In genomic region chr14:101332015-101332414, GRCm38 (mm10) we compare ENCODE assay signal across 16 mouse cellular contexts.
A peak's percentile ranks its signal among the peaks of the same experiment; 100 is the strongest.
DNase-seq lines count a peak whose midpoint lies in the region; ATAC-seq lines count a peak whose summit lies in the region.
"Had no signal": no experiment of that assay in that cellular context is flagged by ENCODE, and none has a peak within 500 bp of the region (broad histone marks: within the 10 kb centered on the region; RNA-seq: fewer than 3 reads in every experiment).

No protein-coding gene starts in this region.

- no peak overlapping the region for H3K9ac ChIP-seq in forebrain, embryonic 14.5 days (ENCODE audit: low read length)
- H3K9ac ChIP-seq in hindbrain, embryonic 15.5 days = no peak overlapping the region
- H3K9ac ChIP-seq in kidney, embryonic 15.5 days = no peak overlapping the region
- H3K9ac ChIP-seq: heart, embryonic 13.5 days; liver, postnatal 0 days had no signal

- H3K9me3 ChIP-seq in forebrain, embryonic 14.5 days (replicated peaks; ENCODE audit: control insufficient read depth, low read length) = no peaks in the 10 kb centered on the region
- H3K9me3 ChIP-seq in hindbrain, embryonic 15.5 days = no peaks in the 10 kb centered on the region
- no peaks in the 10 kb centered on the region for H3K9me3 ChIP-seq in kidney, embryonic 15.5 days (replicated peaks)
- H3K9me3 ChIP-seq: heart, embryonic 13.5 days had no signal

- peak; percentile 0 for DNase-seq in MEL-GATA-1-ER (ENCODE audit: extremely low read depth, low read depth)
- DNase-seq in embryo, embryonic 10 days (ENCODE audit: low spot score) = peak; percentile 46
- peak; percentile 67 for DNase-seq in forebrain, embryonic 14.5 days (ENCODE audit: low spot score)
- no peak for DNase-seq in urinary bladder, postnatal 14 days (ENCODE audit: low spot score)
- DNase-seq in right cerebral cortex, adult 18-20 months = no peak
- DNase-seq in spleen, adult 18-20 months = no peak
- DNase-seq: cerebellum, postnatal 36 days; gastrocnemius, postnatal 25 days; kidney, adult 8-10 months; liver, postnatal 0 days; lung, postnatal 36 days; thymus, postnatal 25 days had no signal

- no peaks in the 10 kb centered on the region for H3K36me3 ChIP-seq in forebrain, embryonic 14.5 days (ENCODE audit: control insufficient read depth, insufficient read depth, low read length)
- H3K36me3 ChIP-seq in hindbrain, embryonic 15.5 days = no peaks in the 10 kb centered on the region
- no peaks in the 10 kb centered on the region for H3K36me3 ChIP-seq in kidney, embryonic 15.5 days
- H3K36me3 ChIP-seq: heart, embryonic 13.5 days had no signal

- H3K4me1 ChIP-seq in forebrain, embryonic 14.5 days (ENCODE audit: control insufficient read depth, insufficient read depth, low read length) = peaks cover 2% of the 10 kb centered on the region; the same call in 1 of the 2 replicates
- H3K4me1 ChIP-seq in hindbrain, embryonic 15.5 days (replicated peaks) = peaks cover 6% of the 10 kb centered on the region
- H3K4me1 ChIP-seq in kidney, embryonic 15.5 days = no peaks in the 10 kb centered on the region

- WGBS in forebrain, embryonic 14.5 days = 14% methylated on average over 4 of the region's 4 CpGs
- 37% methylated on average over 4 of the region's 4 CpGs for WGBS in hindbrain, embryonic 15.5 days
- 68% methylated on average over 4 of the region's 4 CpGs for WGBS in kidney, embryonic 15.5 days

- no peak overlapping the region for H3K27ac ChIP-seq in forebrain, embryonic 14.5 days (ENCODE audit: low read depth, low read length)
- H3K27ac ChIP-seq in hindbrain, embryonic 15.5 days (replicated peaks) = no peak overlapping the region
- H3K27ac ChIP-seq in kidney, embryonic 15.5 days = no peak overlapping the region
- H3K27ac ChIP-seq: heart, embryonic 13.5 days had no signal

- H3K27me3 ChIP-seq in forebrain, embryonic 14.5 days (replicated peaks; ENCODE audit: control insufficient read depth, insufficient read depth, low read length) = no peaks in the 10 kb centered on the region
- no peaks in the 10 kb centered on the region for H3K27me3 ChIP-seq in hindbrain, embryonic 15.5 days
- H3K27me3 ChIP-seq in kidney, embryonic 15.5 days = no peaks in the 10 kb centered on the region
- H3K27me3 ChIP-seq: heart, embryonic 13.5 days had no signal

- no peak overlapping the region for H3K4me3 ChIP-seq in forebrain, embryonic 14.5 days (ENCODE audit: low read depth, low read length)
- H3K4me3 ChIP-seq in hindbrain, embryonic 15.5 days = no peak overlapping the region
- no peak overlapping the region for H3K4me3 ChIP-seq in kidney, embryonic 15.5 days (replicated peaks)
- H3K4me3 ChIP-seq: heart, embryonic 13.5 days had no signal

- no peak overlapping the region for H3K4me2 ChIP-seq in forebrain, embryonic 14.5 days (ENCODE audit: low read length)
- H3K4me2 ChIP-seq in hindbrain, embryonic 15.5 days = no peak overlapping the region
- no peak overlapping the region for H3K4me2 ChIP-seq in kidney, embryonic 15.5 days
- H3K4me2 ChIP-seq: heart, embryonic 13.5 days had no signal

- peak; percentile 83 for ATAC-seq in forebrain, embryonic 14.5 days
- ATAC-seq in hindbrain, embryonic 15.5 days (ENCODE audit: low FRiP score, low read depth) = peak; percentile 62; the same call in 1 of the 2 replicates
- no peak for ATAC-seq in kidney, embryonic 15.5 days (replicated peaks; ENCODE audit: low FRiP score)
- ATAC-seq: CD4-positive, CD25-positive, alpha-beta regulatory T cell, adult 4 months; liver, postnatal 0 days had no signal

Comparison
In these comparisons a context has a peak if more than half of its experiments do, and no peak if none do; other contexts are left out.
1. DNase-seq: peak in MEL-GATA-1-ER (single experiment), embryo, embryonic 10 days (single experiment) and forebrain, embryonic 14.5 days (single experiment); none in urinary bladder, postnatal 14 days (single experiment), right cerebral cortex, adult 18-20 months (single experiment) and spleen, adult 18-20 months (0 of 2).